Mouse (Mus musculus): ENCODE data around the gene Olfr1415. TPM values are rescaled to one million over a fixed set of nuclear protein-coding genes. Genes with fewer than 3 reads are reported as not detected.

Gene Olfr1415
- polyA plus RNA-seq, 1 experiment from 2014 or later: not detected

DNA sequence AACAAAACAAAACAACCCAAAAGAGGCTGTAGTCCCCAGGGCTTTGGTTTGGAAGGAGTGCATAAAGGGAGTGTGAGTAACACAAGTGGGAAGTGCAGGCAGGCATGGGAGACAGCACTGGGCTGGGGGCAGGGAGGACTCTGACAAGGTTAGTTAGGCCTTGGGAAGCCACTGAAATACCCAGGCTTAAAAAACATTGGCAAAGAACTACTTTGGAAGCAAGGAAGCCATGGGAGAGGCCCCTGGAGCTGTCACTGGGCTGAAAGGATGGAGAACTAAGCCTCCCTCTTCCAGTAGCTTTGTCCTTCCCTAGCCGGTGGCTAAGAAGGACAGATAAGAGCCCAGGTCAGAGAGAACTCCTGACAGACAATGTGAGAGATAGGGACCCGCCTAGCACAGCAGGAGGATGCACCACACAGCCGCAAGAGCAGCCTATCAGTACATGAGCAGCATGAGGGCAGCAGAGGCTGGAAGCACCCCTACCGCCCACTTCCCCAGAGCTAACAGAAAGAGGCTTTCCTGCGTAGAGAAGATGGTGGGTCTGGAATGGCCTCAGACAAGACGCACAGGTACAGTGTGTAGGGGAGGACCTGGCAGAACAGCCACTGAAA is 54.3 kb downstream of the Olfr1415 start:
- no peak overlapping the region for H3K4me2 ChIP-seq (ENCODE audit: low read depth)
- no peak overlapping the region for H3K27ac ChIP-seq (ENCODE audit: low read depth, low read length)
- WGBS: 84% methylated on average over 6 of the region's 6 CpGs
- H3K9ac ChIP-seq (ENCODE audit: low read length): no peak overlapping the region
- no peaks in the 10 kb centered on the region for H3K9me3 ChIP-seq (ENCODE audit: control insufficient read depth, low read length)
- no peak for ATAC-seq (ENCODE audit: insufficient read depth, low FRiP score, low TSS enrichment)
- peaks cover 11% of the 10 kb centered on the region for H3K36me3 ChIP-seq (ENCODE audit: control insufficient read depth, insufficient read depth, low read length)
- no peak for DNase-seq (ENCODE audit: low spot score)
- no peak overlapping the region for H3K4me3 ChIP-seq (ENCODE audit: low read depth, low read length)
- H3K4me1 ChIP-seq (ENCODE audit: control insufficient read depth, insufficient read depth, low read length): no peaks in the 10 kb centered on the region; the same call in 1 of the 2 replicates
- H3K27me3 ChIP-seq (ENCODE audit: control insufficient read depth, insufficient read depth, low read length): no peaks in the 10 kb centered on the region

DNA sequence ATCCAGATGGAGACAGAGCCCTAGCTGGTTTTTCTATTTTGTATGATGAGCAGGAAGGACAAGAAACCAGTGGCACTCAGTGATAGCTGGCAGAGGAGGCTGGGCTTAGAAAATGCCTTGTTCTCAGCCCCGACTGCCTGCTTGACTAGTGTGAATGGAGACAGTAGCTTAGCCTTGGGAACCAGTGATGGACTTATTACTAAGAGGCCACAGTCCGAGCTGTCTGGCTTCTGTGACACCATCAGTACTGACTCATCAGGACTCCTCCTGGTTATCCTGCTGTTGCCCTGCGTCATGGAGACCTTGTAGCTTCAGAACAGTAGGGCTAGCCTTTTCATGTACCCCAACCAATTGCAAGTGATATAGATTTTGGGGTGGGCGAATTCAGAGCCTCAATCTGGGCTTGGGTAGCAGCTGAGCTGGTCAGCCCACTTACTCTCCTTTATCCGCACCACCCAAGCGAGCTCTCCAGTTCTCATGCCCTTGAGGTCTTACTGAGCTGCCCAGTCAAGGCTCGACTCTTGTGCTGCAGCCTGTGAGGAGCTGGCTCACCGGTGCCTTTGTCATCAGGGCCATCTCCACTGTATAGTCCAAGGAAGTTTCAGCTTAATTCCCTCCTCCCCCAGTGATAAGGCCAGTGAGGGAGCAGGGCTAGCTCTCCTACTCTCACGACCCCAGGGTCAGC is 55.7 kb downstream of the Olfr1415 start:
- ATAC-seq (ENCODE audit: insufficient read depth, low FRiP score, low TSS enrichment): no peak
- WGBS: 92% methylated on average over 9 of the region's 9 CpGs

More for the DNA sequence above, 55.7 kb downstream of the Olfr1415 start:
- no peaks in the 10 kb centered on the region for H3K27me3 ChIP-seq (ENCODE audit: control insufficient read depth, insufficient read depth, low read length)
- no peak overlapping the region for H3K9ac ChIP-seq (ENCODE audit: low read length)
- no peak overlapping the region for H3K4me3 ChIP-seq (ENCODE audit: low read depth, low read length)
- no peaks in the 10 kb centered on the region; the same call in 1 of the 2 replicates for H3K4me1 ChIP-seq (ENCODE audit: control insufficient read depth, insufficient read depth, low read length)
- peaks cover 8% of the 10 kb centered on the region for H3K36me3 ChIP-seq (ENCODE audit: control insufficient read depth, insufficient read depth, low read length)
- H3K4me2 ChIP-seq (ENCODE audit: low read depth): no peak overlapping the region
- no peak overlapping the region for H3K27ac ChIP-seq (ENCODE audit: low read depth, low read length)
- DNase-seq (ENCODE audit: low spot score): no peak
- H3K9me3 ChIP-seq (ENCODE audit: control insufficient read depth, low read length): no peaks in the 10 kb centered on the region

Small RNA genes lying within 50 kb of the gene (microRNA-seq; reads per million reads assigned to microRNA genes)
- gene Mir6900: 2.9 reads per million, percentile 4 among the genes with 10 or more reads in this experiment

Other genes with a start within 250 kb of the Olfr1415 start
- 296 TPM in 2 replicates for gene Ndufa10, start 22.2 kb downstream of the Olfr1415 start, polyA plus RNA-seq (2014; fragmentation: Nextera tagmentation; extraction: Ambion mirVana)
- gene Olfr1416, start 11.0 kb downstream of the Olfr1415 start, polyA plus RNA-seq (2014; fragmentation: Nextera tagmentation; extraction: Ambion mirVana): not detected in 2 replicates
- gene Olfr1414, start 22.6 kb upstream of the Olfr1415 start, polyA plus RNA-seq (2014; fragmentation: Nextera tagmentation; extraction: Ambion mirVana): not detected in 2 replicates
- not detected in 2 replicates for gene Olfr1413, start 75.2 kb upstream of the Olfr1415 start, polyA plus RNA-seq (2014; fragmentation: Nextera tagmentation; extraction: Ambion mirVana)
- not detected in 2 replicates for gene Olfr1412, start 89.7 kb upstream of the Olfr1415 start, polyA plus RNA-seq (2014; fragmentation: Nextera tagmentation; extraction: Ambion mirVana)
- not detected in 2 replicates for gene Olfr1411, start 98.3 kb upstream of the Olfr1415 start, polyA plus RNA-seq (2014; fragmentation: Nextera tagmentation; extraction: Ambion mirVana)
- not detected in 2 replicates for gene Olfr1410, start 109.7 kb upstream of the Olfr1415 start, polyA plus RNA-seq (2014; fragmentation: Nextera tagmentation; extraction: Ambion mirVana)
- not detected in 2 replicates for gene Olfr12, start 121.7 kb upstream of the Olfr1415 start, polyA plus RNA-seq (2014; fragmentation: Nextera tagmentation; extraction: Ambion mirVana)
- 408 and 434 TPM in 2 replicates for gene Cops9, start 145.9 kb upstream of the Olfr1415 start, polyA plus RNA-seq (2014; fragmentation: Nextera tagmentation; extraction: Ambion mirVana)
- 0.08 and 0.62 TPM in 2 replicates for gene Otos, start 152.7 kb upstream of the Olfr1415 start, polyA plus RNA-seq (2014; fragmentation: Nextera tagmentation; extraction: Ambion mirVana)